Mouse (Mus musculus): Measurements from ENCODE around the gene Gm8947. TPM values are rescaled to one million over a fixed set of nuclear protein-coding genes. Genes with fewer than 3 reads are reported as not detected.

The Gm8947 gene
- polyA plus RNA-seq (2012; rRNA removed), result not detected in 2 replicates

GRCm38 (mm10) chr1:151192075-151192474 is at the start of gene Gm8947:
Gene Gm8947, plus strand, starts transcription at chr1:151192376.

GRCm38 (mm10) chr1:151182266-151182665 is 9.9 kb upstream of the Gm8947 start, which contains the start of gene Gm47985:
Gene Gm47985, plus strand, starts transcription at chr1:151182537.

GRCm38 (mm10) chr1:151198120-151198519 is 5.9 kb downstream of the Gm8947 start, which contains the start of gene Gm47995:
Gene Gm47995, plus strand, starts transcription at chr1:151198448.

GRCm38 (mm10) chr1:151203818-151204217 is 11.6 kb downstream of the Gm8947 start, which contains the start of gene 3110040M04Rik:
Gene 3110040M04Rik, plus strand, starts transcription at chr1:151204121.

GRCm38 (mm10) chr1:151209824-151210355 is 17.7 kb downstream of the Gm8947 start, which contains the start of gene Gm47996:
Gene Gm47996, plus strand, starts transcription at chr1:151210131.

Other genes starting within 250 kb of the Gm8947 start
- 1.5 and 4.1 TPM in 2 replicates for gene Hmcn1, start 198.9 kb upstream of the Gm8947 start, polyA plus RNA-seq (2012; rRNA removed)
- not detected in 2 replicates for gene Gm47985, start 9.8 kb upstream of the Gm8947 start, polyA plus RNA-seq (2012; rRNA removed)
- gene Gm47995, start 6.1 kb downstream of the Gm8947 start, polyA plus RNA-seq (2012; rRNA removed), result not detected in 2 replicates
- gene 3110040M04Rik, start 11.7 kb downstream of the Gm8947 start, polyA plus RNA-seq (2012; rRNA removed), result not detected in 2 replicates
- 0.37 and 0.69 TPM in 2 replicates for gene Gm47996, start 17.8 kb downstream of the Gm8947 start, polyA plus RNA-seq (2012; rRNA removed)
- 80.2 and 98.5 TPM in 2 replicates for gene Ivns1abp, start 152.1 kb downstream of the Gm8947 start, polyA plus RNA-seq (2012; rRNA removed)
- 2.7 and 4.9 TPM in 2 replicates for gene Swt1, start 236.1 kb downstream of the Gm8947 start, polyA plus RNA-seq (2012; rRNA removed)
- gene Trmt1l, start 236.2 kb downstream of the Gm8947 start, polyA plus RNA-seq (2012; rRNA removed), result 17.9 and 18.7 TPM in 2 replicates